Mouse (Mus musculus) hindbrain, embryonic 15.5 days (tissue): Measurements from ENCODE around the gene Ppp1r37. TPM values are rescaled to one million over a fixed set of nuclear protein-coding genes. Genes with fewer than 3 reads are reported as not detected.
"Not testable (repeated sequence)": the region's sequence is repeated elsewhere in the genome, so short reads cannot be mapped to it uniquely, and the experiment has no call there.

Experiments
- ATAC-seq: fragments of 200-750 bp; cut with Nextera tagmentation; 2 replicates; pipeline ENCODE4 v1.8.0; 2017; ENCODE audit warnings: low read depth, moderate number of reproducible peaks, moderate TSS enrichment; ENCODE audit not compliant: low FRiP score
- H3K27ac ChIP-seq: fragments of 300-500 bp; sonication (generic); replicated peaks from 2 replicates; pipeline ENCODE4 v1.5.1; 2015; ENCODE audit warnings: mild to moderate bottlenecking, inconsistent platforms
- H3K27me3 ChIP-seq: fragments of 300-500 bp; sonication (generic); 2 replicates; pipeline ENCODE4 v1.6.1; 2015; ENCODE audit warnings: control low read depth, inconsistent platforms
- H3K36me3 ChIP-seq: fragments of 300-500 bp; sonication (generic); 2 replicates; pipeline ENCODE4 v1.6.1; 2015; ENCODE audit warnings: control low read depth, inconsistent platforms
- H3K4me1 ChIP-seq: fragments of 300-500 bp; sonication (generic); replicated peaks from 2 replicates; pipeline ENCODE4 v1.6.1; 2015; ENCODE audit warnings: control low read depth, inconsistent platforms
- H3K4me2 ChIP-seq: fragments of 300-500 bp; sonication (generic); 2 replicates; pipeline ENCODE4 v1.6.1; 2015; ENCODE audit warnings: moderate library complexity, mild to moderate bottlenecking, inconsistent platforms
- H3K4me3 ChIP-seq: fragments of 300-500 bp; sonication (generic); 2 replicates; pipeline ENCODE4 v1.5.1; 2015; ENCODE audit warnings: mild to moderate bottlenecking, inconsistent platforms
- H3K9ac ChIP-seq: fragments of 300-500 bp; sonication (generic); 2 replicates; pipeline ENCODE4 v1.6.1; 2015; ENCODE audit warnings: inconsistent platforms
- H3K9me3 ChIP-seq: fragments of 300-500 bp; sonication (generic); 2 replicates; pipeline ENCODE4 v1.6.1; 2016; ENCODE audit warnings: control low read depth, inconsistent platforms
- WGBS: fragments of 180-500 bp; shearing (Covaris S2); methylation state at CpG from one replicate; pipeline ENCODE4 v1.1.7; 2015; 5-methylcytosine and 5-hydroxymethylcytosine counted together
- polyA plus RNA-seq: library from polyadenylated mRNA; unstranded; fragments of >200 nt; fragmentation: Nextera tagmentation; extraction: Ambion mirVana; gene quantifications from 2 replicates; pipeline ENCODE4 v1.2.1, GENCODE M21; 2015

Ppp1r37 gene
- polyA plus RNA-seq, 1 experiment from 2014 or later = 46.6 TPM

- peak overlapping the region; percentile 43 for H3K9ac ChIP-seq
- peaks cover 52% of the 10 kb centered on the region for H3K27me3 ChIP-seq
- no peaks in the 10 kb centered on the region for H3K9me3 ChIP-seq
- H3K36me3 ChIP-seq = 0 out of 2 replicates have a peak, but pooled peaks cover 5% of the 10 kb centered on the region
- ATAC-seq = peak; percentile 27
- 15% methylated on average over 24 of the region's 24 CpGs for WGBS
- peak overlapping the region; percentile 41 for H3K4me3 ChIP-seq
- no peak overlapping the region for H3K27ac ChIP-seq
- peaks cover 32% of the 10 kb centered on the region for H3K4me1 ChIP-seq
- peak overlapping the region; percentile 81 for H3K4me2 ChIP-seq
Measured at GRCm38 (mm10) chr7:19524420-19525104, 38.3 kb downstream of the Ppp1r37 start.

- peak overlapping the region; percentile 81 for H3K4me2 ChIP-seq
- H3K9ac ChIP-seq = peak overlapping the region; percentile 43
- H3K4me3 ChIP-seq = peak overlapping the region; percentile 41
- peaks cover 32% of the 10 kb centered on the region for H3K4me1 ChIP-seq
- H3K27ac ChIP-seq = no peak overlapping the region
- 0 out of 2 replicates have a peak, but pooled peaks cover 2% of the 10 kb centered on the region for H3K36me3 ChIP-seq
- peaks cover 59% of the 10 kb centered on the region for H3K27me3 ChIP-seq
- under 1% methylated on average over 64 of the region's 64 CpGs for WGBS
- ATAC-seq = peak; percentile 77
- H3K9me3 ChIP-seq = no peaks in the 10 kb centered on the region
Measured at GRCm38 (mm10) chr7:19523757-19524419, 39.0 kb downstream of the Ppp1r37 start.

GRCm38 (mm10) chr7:19523017-19523756 is 39.7 kb downstream of the Ppp1r37 start:
- no peaks in the 10 kb centered on the region for H3K9me3 ChIP-seq
- H3K27me3 ChIP-seq = peaks cover 66% of the 10 kb centered on the region
- 11% methylated on average over 72 of the region's 72 CpGs for WGBS
- peaks cover 32% of the 10 kb centered on the region for H3K4me1 ChIP-seq
- H3K27ac ChIP-seq = no peak overlapping the region
- H3K4me2 ChIP-seq = peak overlapping the region; percentile 81
- peak overlapping the region; percentile 43; the same call in 1 of the 2 replicates for H3K9ac ChIP-seq
- ATAC-seq = no peak
- peak overlapping the region; percentile 41 for H3K4me3 ChIP-seq
- H3K36me3 ChIP-seq = no peaks in the 10 kb centered on the region

GRCm38 (mm10) chr7:19520032-19520431 is 42.8 kb downstream of the Ppp1r37 start:
- Histone ChIP-seq H3K4me2 (peak overlapping the region; percentile 50), H3K4me3 (peak overlapping the region; percentile 25), H3K27ac (no peak overlapping the region), H3K4me1 (peaks cover 37% of the 10 kb centered on the region), H3K9me3 (no peaks in the 10 kb centered on the region), H3K9ac (0 out of 2 replicates have a peak overlapping the region, but pooled peaks have one; percentile 23), H3K36me3 (no peaks in the 10 kb centered on the region), H3K27me3 (peaks cover 71% of the 10 kb centered on the region)
- 7% methylated on average over 22 of the region's 23 CpGs for WGBS
- no peak for ATAC-seq

- peak within 1 kb of the TSS; percentile 37 for H3K9ac ChIP-seq
- peak within 1 kb of the TSS; percentile 21 for H3K4me3 ChIP-seq
- H3K27ac ChIP-seq = no peak within 1 kb of the TSS
- no peaks in the 10 kb centered on the region for H3K9me3 ChIP-seq
- peaks cover 51% of the 10 kb centered on the region for H3K27me3 ChIP-seq
- H3K4me1 ChIP-seq = peaks cover 15% of the 10 kb centered on the region
- WGBS = 7% methylated on average over 19 of the region's 29 CpGs
- no peak for ATAC-seq
- H3K4me2 ChIP-seq = peak within 1 kb of the TSS; percentile 57
- H3K36me3 ChIP-seq = no peaks in the 10 kb centered on the region
Measured at GRCm38 (mm10) chr7:19517652-19518365, 45.1 kb downstream of the Ppp1r37 start, which contains the start of gene Nkpd1. Nkpd1 (plus strand) TSS chr7:19517838.

- H3K4me2 ChIP-seq = no peak overlapping the region
- 0 out of 2 replicates have a peak, but pooled peaks cover 3% of the 10 kb centered on the region for H3K27me3 ChIP-seq
- no peaks in the 10 kb centered on the region for H3K9me3 ChIP-seq
- H3K36me3 ChIP-seq = no peaks in the 10 kb centered on the region
- H3K4me1 ChIP-seq = peaks cover 17% of the 10 kb centered on the region
- 81% methylated on average over 6 of the region's 6 CpGs for WGBS
- no peak overlapping the region for H3K4me3 ChIP-seq
- ATAC-seq = no peak
- no peak overlapping the region for H3K27ac ChIP-seq
- no peak overlapping the region for H3K9ac ChIP-seq
Measured at GRCm38 (mm10) chr7:19512353-19512752, 50.5 kb downstream of the Ppp1r37 start.

- WGBS = 80% methylated on average over 7 of the region's 7 CpGs
Measured at GRCm38 (mm10) chr7:19511934-19512333, 50.9 kb downstream of the Ppp1r37 start.

GRCm38 (mm10) chr7:19509786-19510185 is 53.1 kb downstream of the Ppp1r37 start:
- Histone ChIP-seq H3K4me2 (peak overlapping the region; percentile 89), H3K9ac (0 out of 2 replicates have a peak overlapping the region, but pooled peaks have one; percentile 7), H3K27ac (no peak overlapping the region), H3K27me3 (no peaks in the 10 kb centered on the region), H3K9me3 (no peaks in the 10 kb centered on the region), H3K36me3 (no peaks in the 10 kb centered on the region), H3K4me1 (peaks cover 29% of the 10 kb centered on the region), H3K4me3 (peak overlapping the region; percentile 65)
- ATAC-seq = no peak
- whole genome bisulfite sequencing = 94% methylated on average over 7 of the region's 7 CpGs

More at GRCm38 (mm10) chr7:19511934-19512333, 50.9 kb downstream of the Ppp1r37 start:
- H3K27me3 ChIP-seq, H3K36me3 ChIP-seq, H3K9me3 ChIP-seq, H3K9ac ChIP-seq, ATAC-seq, H3K27ac ChIP-seq, H3K4me3 ChIP-seq, H3K4me2 ChIP-seq: not testable (repeated sequence)
- peaks cover 21% of the 10 kb centered on the region for H3K4me1 ChIP-seq

- H3K9ac ChIP-seq = peak overlapping the region; percentile 72
- no peaks in the 10 kb centered on the region for H3K9me3 ChIP-seq
- peaks cover 29% of the 10 kb centered on the region for H3K4me1 ChIP-seq
- H3K4me2 ChIP-seq = peak overlapping the region; percentile 89
- 7% methylated on average over 15 of the region's 15 CpGs for WGBS
- peak; percentile 6; the same call in 1 of the 2 replicates for ATAC-seq
- H3K27me3 ChIP-seq = no peaks in the 10 kb centered on the region
- peak overlapping the region; percentile 65 for H3K4me3 ChIP-seq
- no peaks in the 10 kb centered on the region for H3K36me3 ChIP-seq
- peak overlapping the region; percentile 82 for H3K27ac ChIP-seq
Measured at GRCm38 (mm10) chr7:19508924-19509568, 53.8 kb downstream of the Ppp1r37 start.

GRCm38 (mm10) chr7:19508150-19508923 is 54.5 kb downstream of the Ppp1r37 start, which contains the start of the genes Bloc1s3 and Trappc6a:
Bloc1s3 (minus strand) TSS chr7:19508367.
Trappc6a (plus strand) TSS chr7:19508395.
- Histone ChIP-seq H3K9ac (peak within 1 kb of the TSS; percentile 72), H3K4me1 (peaks cover 29% of the 10 kb centered on the region), H3K27ac (peak within 1 kb of the TSS; percentile 82), H3K27me3 (no peaks in the 10 kb centered on the region), H3K4me2 (peak within 1 kb of the TSS; percentile 89), H3K36me3 (no peaks in the 10 kb centered on the region), H3K4me3 (peak within 1 kb of the TSS; percentile 65), H3K9me3 (no peaks in the 10 kb centered on the region)
- ATAC-seq = peak; percentile 97
- WGBS = under 1% methylated on average over 56 of the region's 56 CpGs
